Mouse (Mus musculus) embryonic facial prominence, embryonic 10.5 days (tissue): ENCODE measurements at regions not wholly inside any gene's neighbourhood (a gene's known extent, or its start where the extent isn't known, plus 50 kb on each side); places are given as distances from the start of the nearest gene placed in this dataset.

Experiments
- DNase-seq: peaks from one replicate; pipeline ENCODE4 v3.0.0-alpha.2; 2017; ENCODE audit warnings: low spot score
- H3K27ac ChIP-seq: fragments of 300-500 bp; sonication (generic); replicated peaks from 2 replicates; pipeline ENCODE4 v1.5.1; 2016; ENCODE audit warnings: mild to moderate bottlenecking
- H3K27me3 ChIP-seq: fragments of 300-500 bp; sonication (generic); replicated peaks from 2 replicates; pipeline ENCODE4 v1.6.1; 2016; ENCODE audit warnings: low read depth, mild to moderate bottlenecking; ENCODE audit not compliant: poor library complexity, severe bottlenecking
- H3K36me3 ChIP-seq: fragments of 300-500 bp; sonication (generic); replicated peaks from 2 replicates; pipeline ENCODE4 v1.6.1; 2016; ENCODE audit warnings: mild to moderate bottlenecking, moderate library complexity
- H3K4me1 ChIP-seq: fragments of 300-500 bp; sonication (generic); 2 replicates; pipeline ENCODE4 v1.6.1; 2016
- H3K4me3 ChIP-seq: fragments of 300-500 bp; sonication (generic); 2 replicates; pipeline ENCODE4 v1.5.1; 2016; ENCODE audit warnings: mild to moderate bottlenecking, moderate library complexity
- H3K9me3 ChIP-seq: fragments of 300-500 bp; sonication (generic); 2 replicates; pipeline ENCODE4 v1.6.1; 2016; ENCODE audit warnings: mild to moderate bottlenecking
- WGBS: fragments of 180-500 bp; shearing (Covaris S2); methylation state at CpG from one replicate; pipeline ENCODE4 v1.1.7; 2016; 5-methylcytosine and 5-hydroxymethylcytosine counted together

GRCm38 (mm10) chr2:132472126-132472525 is 86.9 kb upstream of the Prokr2 start:
- no peaks in the 10 kb centered on the region for H3K9me3 ChIP-seq
- no peak overlapping the region for H3K27ac ChIP-seq
- H3K4me1 ChIP-seq = peaks cover 9% of the 10 kb centered on the region
- no peaks in the 10 kb centered on the region; the same call in 1 of the 2 replicates for H3K27me3 ChIP-seq
- no peaks in the 10 kb centered on the region for H3K36me3 ChIP-seq
- DNase-seq = no peak
- WGBS = 43% methylated on average over 2 of the region's 2 CpGs
- H3K4me3 ChIP-seq = no peak overlapping the region

GRCm38 (mm10) chr2:132468957-132469642 is 83.9 kb upstream of the Prokr2 start:
- Histone ChIP-seq H3K4me3 (no peak overlapping the region), H3K27ac (no peak overlapping the region), H3K27me3 (no peaks in the 10 kb centered on the region), H3K9me3 (no peaks in the 10 kb centered on the region), H3K36me3 (no peaks in the 10 kb centered on the region), H3K4me1 (peaks cover 9% of the 10 kb centered on the region)
- WGBS = 87% methylated on average over 9 of the region's 9 CpGs
- DNase-seq = no peak

- Histone ChIP-seq H3K4me3 (no peak overlapping the region), H3K27ac (no peak overlapping the region), H3K36me3 (no peaks in the 10 kb centered on the region), H3K9me3 (no peaks in the 10 kb centered on the region), H3K4me1 (peaks cover 13% of the 10 kb centered on the region), H3K27me3 (no peaks in the 10 kb centered on the region)
- 95% methylated on average over 1 of the region's 1 CpGs for WGBS
- DNase-seq = no peak
Observed at GRCm38 (mm10) chr2:132455029-132455428, 69.8 kb upstream of the Prokr2 start.

- 73% methylated on average over 4 of the region's 4 CpGs for WGBS
- no peak overlapping the region for H3K27ac ChIP-seq
Observed at GRCm38 (mm10) chr2:132449347-132449746, 64.1 kb upstream of the Prokr2 start.

GRCm38 (mm10) chr2:132447826-132448225 is 62.6 kb upstream of the Prokr2 start:
- WGBS = 83% methylated on average over 3 of the region's 3 CpGs

More at GRCm38 (mm10) chr2:132449347-132449746, 64.1 kb upstream of the Prokr2 start:
- H3K4me1 ChIP-seq = peaks cover 32% of the 10 kb centered on the region
- H3K27me3 ChIP-seq = no peaks in the 10 kb centered on the region
- H3K4me3 ChIP-seq = no peak overlapping the region
- H3K36me3 ChIP-seq = no peaks in the 10 kb centered on the region
- no peaks in the 10 kb centered on the region for H3K9me3 ChIP-seq
- no peak for DNase-seq

GRCm38 (mm10) chr2:132446019-132446418 is 60.8 kb upstream of the Prokr2 start:
- H3K36me3 ChIP-seq = no peaks in the 10 kb centered on the region
- H3K9me3 ChIP-seq = no peaks in the 10 kb centered on the region
- H3K4me3 ChIP-seq = no peak overlapping the region
- WGBS = 43% methylated on average over 3 of the region's 3 CpGs
- peaks cover 28% of the 10 kb centered on the region for H3K4me1 ChIP-seq
- H3K27me3 ChIP-seq = no peaks in the 10 kb centered on the region
- H3K27ac ChIP-seq = no peak overlapping the region
- DNase-seq = no peak

More at GRCm38 (mm10) chr2:132447826-132448225, 62.6 kb upstream of the Prokr2 start:
- no peaks in the 10 kb centered on the region for H3K27me3 ChIP-seq
- no peak for DNase-seq
- H3K4me1 ChIP-seq = peaks cover 36% of the 10 kb centered on the region
- no peak overlapping the region for H3K27ac ChIP-seq
- H3K36me3 ChIP-seq = no peaks in the 10 kb centered on the region
- H3K4me3 ChIP-seq = no peak overlapping the region
- no peaks in the 10 kb centered on the region for H3K9me3 ChIP-seq

GRCm38 (mm10) chr2:132444442-132445161 is 59.4 kb upstream of the Prokr2 start:
- WGBS = 42% methylated on average over 11 of the region's 11 CpGs
- Histone ChIP-seq H3K27me3 (no peaks in the 10 kb centered on the region), H3K9me3 (no peaks in the 10 kb centered on the region), H3K4me3 (no peak overlapping the region), H3K36me3 (no peaks in the 10 kb centered on the region), H3K4me1 (peaks cover 28% of the 10 kb centered on the region), H3K27ac (no peak overlapping the region)
- DNase-seq = peak; percentile 31
